ENCODE assay signal across 23 mouse cellular contexts in genomic region chr4:100855373-100855772, GRCm38 (mm10).
DNase-seq lines count a peak whose midpoint lies in the region; ATAC-seq lines count a peak whose summit lies in the region.
"Had no signal": no experiment of that assay in that cellular context is flagged by ENCODE, and none has a peak within 500 bp of the region (broad histone marks: within the 10 kb centered on the region; RNA-seq: fewer than 3 reads in every experiment).

No protein-coding gene starts in this region.

- no peaks in the 10 kb centered on the region for H3K27me3 ChIP-seq in forebrain, embryonic 13.5 days
- H3K27me3 ChIP-seq in forebrain, embryonic 10.5 days (ENCODE audit: poor library complexity, severe bottlenecking) = no peaks in the 10 kb centered on the region
- H3K27me3 ChIP-seq in midbrain, embryonic 13.5 days = no peaks in the 10 kb centered on the region
- H3K27me3 ChIP-seq: embryonic facial prominence, embryonic 15.5 days; heart, embryonic 12.5 days; limb, embryonic 15.5 days had no signal

- no peak for DNase-seq in forebrain, embryonic 10.5 days (ENCODE audit: extremely low spot score, low spot score)
- DNase-seq in retina, postnatal 1 day = peak; percentile 18
- DNase-seq in retina, embryonic 14.5 days (ENCODE audit: low spot score) = no peak
- no peak for DNase-seq in frontal cortex, postnatal 10 days (ENCODE audit: low spot score in 2 of 2)
- DNase-seq in cerebellum, postnatal 14 days = no peak
- DNase-seq: adrenal gland, postnatal 14 days; cerebellum, adult 11 months; cerebellum, postnatal 25 days; heart, postnatal 14 days; kidney, adult 2 months; kidney, postnatal 10 days; layer of hippocampus, postnatal 36 days; thymus, postnatal 14 days had no signal

- no peak overlapping the region for H3K9ac ChIP-seq in forebrain, embryonic 13.5 days
- H3K9ac ChIP-seq in midbrain, embryonic 13.5 days (replicated peaks) = no peak overlapping the region
- H3K9ac ChIP-seq: embryonic facial prominence, embryonic 15.5 days; heart, embryonic 12.5 days; limb, embryonic 15.5 days had no signal

- ATAC-seq in forebrain, embryonic 13.5 days = no peak
- ATAC-seq in midbrain, embryonic 13.5 days = peak; percentile 76
- ATAC-seq: activated CD4-positive, CD25-positive, alpha-beta regulatory T cell, adult 4 months; inflammation-experienced regulatory T-cells, adult 6 months; lung, postnatal 0 days had no signal

- WGBS in forebrain, embryonic 13.5 days = 52% methylated on average over 4 of the region's 4 CpGs
- 77% methylated on average over 4 of the region's 4 CpGs for WGBS in forebrain, embryonic 10.5 days
- WGBS in midbrain, embryonic 13.5 days = 74% methylated on average over 4 of the region's 4 CpGs

- H3K36me3 ChIP-seq in forebrain, embryonic 13.5 days (ENCODE audit: poor library complexity, severe bottlenecking) = no peaks in the 10 kb centered on the region
- no peaks in the 10 kb centered on the region for H3K36me3 ChIP-seq in forebrain, embryonic 10.5 days (replicated peaks)
- no peaks in the 10 kb centered on the region for H3K36me3 ChIP-seq in midbrain, embryonic 13.5 days
- H3K36me3 ChIP-seq: embryonic facial prominence, embryonic 15.5 days; G1E; heart, embryonic 12.5 days; limb, embryonic 15.5 days had no signal

- peak overlapping the region; percentile 78 for H3K27ac ChIP-seq in forebrain, embryonic 13.5 days
- no peak overlapping the region for H3K27ac ChIP-seq in forebrain, embryonic 10.5 days
- peak overlapping the region; percentile 35; the same call in 1 of the 2 replicates for H3K27ac ChIP-seq in midbrain, embryonic 13.5 days
- H3K27ac ChIP-seq: embryonic facial prominence, embryonic 15.5 days; layer of hippocampus, adult 2 months; limb, embryonic 15.5 days had no signal

- peak overlapping the region; percentile 35 for H3K4me2 ChIP-seq in forebrain, embryonic 13.5 days
- 0 out of 2 replicates have a peak overlapping the region, but pooled peaks have one; percentile 4 for H3K4me2 ChIP-seq in midbrain, embryonic 13.5 days (replicated peaks)
- H3K4me2 ChIP-seq: embryonic facial prominence, embryonic 15.5 days; heart, embryonic 12.5 days; limb, embryonic 15.5 days had no signal

- peaks cover 77% of the 10 kb centered on the region for H3K4me1 ChIP-seq in forebrain, embryonic 13.5 days
- H3K4me1 ChIP-seq in forebrain, embryonic 10.5 days = peaks cover 65% of the 10 kb centered on the region
- peaks cover 74% of the 10 kb centered on the region for H3K4me1 ChIP-seq in midbrain, embryonic 13.5 days (replicated peaks)

- H3K9me3 ChIP-seq in forebrain, embryonic 13.5 days (replicated peaks) = no peaks in the 10 kb centered on the region
- H3K9me3 ChIP-seq in forebrain, embryonic 10.5 days = no peaks in the 10 kb centered on the region
- H3K9me3 ChIP-seq in midbrain, embryonic 13.5 days = no peaks in the 10 kb centered on the region
- H3K9me3 ChIP-seq: embryonic facial prominence, embryonic 15.5 days; G1E; heart, embryonic 12.5 days; limb, embryonic 15.5 days had no signal

- H3K4me3 ChIP-seq in forebrain, embryonic 13.5 days = no peak overlapping the region
- no peak overlapping the region for H3K4me3 ChIP-seq in forebrain, embryonic 10.5 days
- H3K4me3 ChIP-seq in midbrain, embryonic 13.5 days (replicated peaks) = no peak overlapping the region
- H3K4me3 ChIP-seq: embryonic facial prominence, embryonic 15.5 days; heart, embryonic 12.5 days; layer of hippocampus, adult 2 months; limb, embryonic 15.5 days had no signal
